Mouse (Mus musculus): ENCODE results near the gene Smarca1. TPM values are rescaled to one million over a fixed set of nuclear protein-coding genes. Genes with fewer than 3 reads are reported as not detected.

Smarca1 gene
- total RNA-seq (2021) = 10 to 100 TPM; 41.8 to 43.0 TPM

- intact Hi-C loops (cut with DNase I) = no loop called here
- DNase-seq (ENCODE audit: low spot score in 2 of 2) = no peak
Observed at GRCm38 (mm10) chrX:47892431-47893024, at the start of gene Smarca1. Gene Smarca1, minus strand, starts transcription at chrX:47892974.

- peak in 1 of 2 experiments; percentile 13 for DNase-seq (ENCODE audit: low spot score in 2 of 2)
- intact Hi-C loops (cut with DNase I) = no loop called here
Observed at GRCm38 (mm10) chrX:47937740-47938139, 45.0 kb upstream of the Smarca1 start.

- intact Hi-C loops (cut with DNase I) = no loop called here
- no peak for DNase-seq (ENCODE audit: low spot score in 2 of 2)
Observed at GRCm38 (mm10) chrX:47936885-47937284, 44.1 kb upstream of the Smarca1 start.

- intact Hi-C loops (cut with DNase I) = no loop called here
- DNase-seq (ENCODE audit: low spot score in 2 of 2) = no peak
Observed at GRCm38 (mm10) chrX:47934352-47934751, 41.6 kb upstream of the Smarca1 start.

- intact Hi-C loops (cut with DNase I) = no loop called here
- DNase-seq (ENCODE audit: low spot score in 2 of 2) = no peak
Observed at GRCm38 (mm10) chrX:47930449-47930848, 37.7 kb upstream of the Smarca1 start.

- DNase-seq (ENCODE audit: low spot score in 2 of 2) = no peak
- intact Hi-C loops (cut with DNase I) = no loop called here
Observed at GRCm38 (mm10) chrX:47927981-47928380, 35.2 kb upstream of the Smarca1 start.

GRCm38 (mm10) chrX:47920541-47920940 is 27.8 kb upstream of the Smarca1 start:
- intact Hi-C loops (cut with DNase I) = no loop called here
- no peak for DNase-seq (ENCODE audit: low spot score in 2 of 2)

GRCm38 (mm10) chrX:47916831-47917230 is 24.1 kb upstream of the Smarca1 start:
- DNase-seq (ENCODE audit: low spot score in 2 of 2) = no peak
- intact Hi-C loops (cut with DNase I) = no loop called here

GRCm38 (mm10) chrX:47913543-47913938 is 20.8 kb upstream of the Smarca1 start:
- DNase-seq (ENCODE audit: low spot score in 2 of 2) = no peak
- intact Hi-C loops (cut with DNase I) = no loop called here

GRCm38 (mm10) chrX:47912904-47913542 is 20.2 kb upstream of the Smarca1 start:
- intact Hi-C loops (cut with DNase I) = no loop called here

GRCm38 (mm10) chrX:47912306-47912792 is 19.6 kb upstream of the Smarca1 start, which contains the start of gene Ocrl:
Gene Ocrl, plus strand, starts transcription at chrX:47912387.
- intact Hi-C loops (cut with DNase I) = no loop called here

More at GRCm38 (mm10) chrX:47912904-47913542, 20.2 kb upstream of the Smarca1 start:
- DNase-seq (ENCODE audit: low spot score in 2 of 2) = no peak

GRCm38 (mm10) chrX:47891907-47892430 is 805 bp downstream of the Smarca1 start:
- peak; percentile 13 to 23 for DNase-seq (ENCODE audit: low spot score in 2 of 2)
- intact Hi-C loops (cut with DNase I) = no loop called here

More at GRCm38 (mm10) chrX:47912306-47912792, 19.6 kb upstream of the Smarca1 start, which contains the start of gene Ocrl:
- peak; percentile 62 to 75 for DNase-seq (ENCODE audit: low spot score in 2 of 2)

- intact Hi-C loops (cut with DNase I) = no loop called here
Observed at GRCm38 (mm10) chrX:47891243-47891906, 1.4 kb downstream of the Smarca1 start.

GRCm38 (mm10) chrX:47887401-47887800 is 5.4 kb downstream of the Smarca1 start:
- intact Hi-C loops (cut with DNase I) = no loop called here
- no peak for DNase-seq (ENCODE audit: low spot score in 2 of 2)

More at GRCm38 (mm10) chrX:47891243-47891906, 1.4 kb downstream of the Smarca1 start:
- DNase-seq (ENCODE audit: low spot score in 2 of 2) = no peak

- intact Hi-C loops (cut with DNase I) = no loop called here
- no peak for DNase-seq (ENCODE audit: low spot score in 2 of 2)
Observed at GRCm38 (mm10) chrX:47882813-47883212, 10.0 kb downstream of the Smarca1 start.

- DNase-seq (ENCODE audit: low spot score in 2 of 2) = no peak
- intact Hi-C loops (cut with DNase I) = no loop called here
Observed at GRCm38 (mm10) chrX:47880052-47880451, 12.7 kb downstream of the Smarca1 start.

GRCm38 (mm10) chrX:47858544-47858943 is 34.2 kb downstream of the Smarca1 start:
- intact Hi-C loops (cut with DNase I) = no loop called here
- no peak for DNase-seq (ENCODE audit: low spot score in 2 of 2)

GRCm38 (mm10) chrX:47835835-47836195 is 57.0 kb downstream of the Smarca1 start:
- intact Hi-C loops (cut with DNase I) = no loop called here
- no peak for DNase-seq (ENCODE audit: low spot score in 2 of 2)

GRCm38 (mm10) chrX:47835098-47835834 is 57.5 kb downstream of the Smarca1 start:
- intact Hi-C loops (cut with DNase I) = no loop called here
- no peak for DNase-seq (ENCODE audit: low spot score in 2 of 2)

- no peak for DNase-seq (ENCODE audit: low spot score in 2 of 2)
- intact Hi-C loops (cut with DNase I) = no loop called here
Observed at GRCm38 (mm10) chrX:47833431-47833830, 59.3 kb downstream of the Smarca1 start.

Measured in left cerebral cortex, postnatal 36 days (tissue).